Mouse (Mus musculus) kidney, embryonic 16.5 days (tissue): Measurements from ENCODE around the gene Igsf9. TPM values are rescaled to one million over a fixed set of nuclear protein-coding genes. Genes with fewer than 3 reads are reported as not detected.
A peak's percentile ranks its signal among the peaks of the same experiment; 100 is the strongest.

Source experiments
- ATAC-seq: fragments of 200-750 bp; cut with Nextera tagmentation; 2 replicates; pipeline ENCODE4 v1.8.0; 2017; ENCODE audit warnings: moderate TSS enrichment; ENCODE audit not compliant: low FRiP score, low TSS enrichment
- H3K27ac ChIP-seq: fragments of 300-500 bp; sonication (generic); 2 replicates; pipeline ENCODE4 v1.5.1; 2014; ENCODE audit warnings: low read length
- H3K27me3 ChIP-seq: fragments of 300-500 bp; sonication (generic); 2 replicates; pipeline ENCODE4 v1.6.1; 2014; ENCODE audit warnings: low read length, control low read depth, mixed read lengths; ENCODE audit not compliant: insufficient read depth
- H3K36me3 ChIP-seq: fragments of 300-500 bp; sonication (generic); 2 replicates; pipeline ENCODE4 v1.6.1; 2014; ENCODE audit warnings: low read length, control low read depth, mixed read lengths; ENCODE audit not compliant: insufficient read depth
- H3K4me1 ChIP-seq: fragments of 300-500 bp; sonication (generic); 2 replicates; pipeline ENCODE4 v1.6.1; 2014; ENCODE audit warnings: low read length, control low read depth, mixed read lengths; ENCODE audit not compliant: insufficient read depth
- H3K4me2 ChIP-seq: fragments of 300-500 bp; sonication (generic); replicated peaks from 2 replicates; pipeline ENCODE4 v1.6.1; 2014; ENCODE audit warnings: low read depth, low read length
- H3K4me3 ChIP-seq: fragments of 300-500 bp; sonication (generic); 2 replicates; pipeline ENCODE4 v1.5.1; 2014; ENCODE audit warnings: mild to moderate bottlenecking, low read length
- H3K9ac ChIP-seq: fragments of 300-500 bp; sonication (generic); replicated peaks from 2 replicates; pipeline ENCODE4 v1.6.1; 2014; ENCODE audit warnings: low read length
- H3K9me3 ChIP-seq: fragments of 300-500 bp; sonication (generic); 2 replicates; pipeline ENCODE4 v1.6.1; 2016; ENCODE audit warnings: low read length, control low read depth
- WGBS: fragments of 180-500 bp; shearing (Covaris S2); extraction: QIAGEN DNeasy Blood & Tissue Kit; methylation state at CpG from one replicate; pipeline ENCODE4 v1.1.7; 2014; 5-methylcytosine and 5-hydroxymethylcytosine counted together
- polyA plus RNA-seq: library from polyadenylated mRNA; unstranded; fragments of >200 nt; fragmentation: Nextera tagmentation; extraction: Ambion mirVana; gene quantifications from 2 replicates; pipeline ENCODE4 v1.2.1, GENCODE M21; 2015

Gene Igsf9
- polyA plus RNA-seq, 1 experiment from 2014 or later: 45.7 TPM

- Histone ChIP-seq H3K36me3 (no peaks in the 10 kb centered on the region), H3K4me3 (no peak overlapping the region), H3K9me3 (no peaks in the 10 kb centered on the region), H3K4me1 (peaks cover 23% of the 10 kb centered on the region), H3K27me3 (peaks cover 9% of the 10 kb centered on the region; the same call in 1 of the 2 replicates), H3K9ac (no peak overlapping the region), H3K4me2 (no peak overlapping the region), H3K27ac (no peak overlapping the region)
- 51% methylated on average over 12 of the region's 12 CpGs for WGBS
- no peak for ATAC-seq
Measured at GRCm38 (mm10) chr1:172523699-172524101, 42.1 kb downstream of the Igsf9 start.

GRCm38 (mm10) chr1:172525027-172525764 lies 43.6 kb downstream of the Igsf9 start:
- 35% methylated on average over 15 of the region's 15 CpGs for WGBS
- Histone ChIP-seq H3K36me3 (no peaks in the 10 kb centered on the region), H3K4me1 (peaks cover 22% of the 10 kb centered on the region), H3K9me3 (no peaks in the 10 kb centered on the region), H3K9ac (no peak overlapping the region), H3K27me3 (peaks cover 9% of the 10 kb centered on the region; the same call in 1 of the 2 replicates), H3K4me3 (no peak overlapping the region), H3K4me2 (no peak overlapping the region), H3K27ac (peak overlapping the region; percentile 41; the same call in 1 of the 2 replicates)
- 0 out of 2 replicates have a peak, but pooled peaks have one; percentile 7 for ATAC-seq

DNA sequence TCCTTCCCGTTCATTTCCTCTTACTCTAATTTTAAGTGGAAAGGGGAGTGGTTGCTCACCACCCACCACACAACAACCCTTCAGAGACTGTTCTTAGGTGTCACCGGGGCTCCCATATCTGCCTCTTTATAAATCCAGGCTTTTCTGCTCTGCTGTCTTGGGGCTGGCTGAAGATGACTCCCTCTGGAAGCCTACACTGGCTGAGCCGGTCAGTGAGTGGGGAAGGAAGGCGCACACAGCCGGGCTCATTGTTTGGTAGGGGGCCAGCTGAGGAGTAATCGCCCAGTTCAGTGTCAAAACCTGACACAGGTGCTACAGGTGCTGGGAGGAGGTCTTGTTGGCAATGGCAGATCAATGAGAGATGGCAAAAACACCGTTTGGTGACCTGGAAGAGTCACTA lies 44.4 kb downstream of the Igsf9 start:
- H3K9me3 ChIP-seq: no peaks in the 10 kb centered on the region
- H3K27me3 ChIP-seq: peaks cover 9% of the 10 kb centered on the region; the same call in 1 of the 2 replicates
- no peak overlapping the region for H3K9ac ChIP-seq
- no peaks in the 10 kb centered on the region for H3K36me3 ChIP-seq
- no peak overlapping the region for H3K4me3 ChIP-seq
- peaks cover 21% of the 10 kb centered on the region for H3K4me1 ChIP-seq
- H3K27ac ChIP-seq: peak overlapping the region; percentile 41
- H3K4me2 ChIP-seq: peak overlapping the region; percentile 21; the same call in 1 of the 2 replicates
- ATAC-seq: no peak
- 71% methylated on average over 7 of the region's 7 CpGs for WGBS

GRCm38 (mm10) chr1:172526380-172527081 lies 44.9 kb downstream of the Igsf9 start:
- no peak overlapping the region for H3K4me3 ChIP-seq
- peak overlapping the region; percentile 41 for H3K27ac ChIP-seq
- H3K9me3 ChIP-seq: no peaks in the 10 kb centered on the region
- no peaks in the 10 kb centered on the region for H3K36me3 ChIP-seq
- H3K27me3 ChIP-seq: peaks cover 8% of the 10 kb centered on the region; the same call in 1 of the 2 replicates
- peak overlapping the region; percentile 14; the same call in 1 of the 2 replicates for H3K9ac ChIP-seq
- H3K4me2 ChIP-seq: peak overlapping the region; percentile 22; the same call in 1 of the 2 replicates
- peaks cover 17% of the 10 kb centered on the region for H3K4me1 ChIP-seq
- WGBS: 64% methylated on average over 23 of the region's 23 CpGs
- ATAC-seq: no peak

DNA sequence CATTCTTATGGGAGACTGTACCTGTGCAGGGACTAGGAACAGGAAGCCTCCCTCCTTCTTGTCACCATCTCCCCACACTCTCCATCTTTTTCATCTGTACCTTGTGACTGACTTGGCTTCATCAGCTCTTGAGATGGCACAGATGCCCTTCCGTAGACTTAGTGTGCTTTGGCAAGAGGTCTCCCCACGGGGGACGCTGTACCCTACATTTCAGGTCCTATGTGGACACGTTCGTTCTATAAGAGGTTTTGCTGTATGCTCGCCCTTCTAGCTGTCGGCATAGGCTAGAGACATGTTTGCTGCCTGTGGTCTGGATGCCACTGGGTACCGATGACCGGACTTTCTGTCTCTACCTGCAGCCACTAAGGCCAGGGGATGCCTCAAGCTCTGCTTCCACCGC lies 45.8 kb downstream of the Igsf9 start:
- H3K27ac ChIP-seq: no peak overlapping the region
- H3K4me3 ChIP-seq: no peak overlapping the region
- H3K9me3 ChIP-seq: no peaks in the 10 kb centered on the region
- 92% methylated on average over 10 of the region's 10 CpGs for WGBS
- H3K9ac ChIP-seq: no peak overlapping the region
- no peak overlapping the region for H3K4me2 ChIP-seq
- H3K4me1 ChIP-seq: peaks cover 19% of the 10 kb centered on the region
- no peaks in the 10 kb centered on the region for H3K36me3 ChIP-seq
- peaks cover 7% of the 10 kb centered on the region; the same call in 1 of the 2 replicates for H3K27me3 ChIP-seq
- ATAC-seq: no peak

- 6% methylated on average over 7 of the region's 7 CpGs for WGBS
- Histone ChIP-seq H3K27me3 (peaks cover 7% of the 10 kb centered on the region; the same call in 1 of the 2 replicates), H3K9me3 (no peaks in the 10 kb centered on the region), H3K4me2 (no peak overlapping the region), H3K36me3 (no peaks in the 10 kb centered on the region), H3K27ac (no peak overlapping the region), H3K9ac (no peak overlapping the region), H3K4me3 (no peak overlapping the region), H3K4me1 (peaks cover 25% of the 10 kb centered on the region)
- peak; percentile 74 for ATAC-seq
Measured at GRCm38 (mm10) chr1:172528701-172529100, 47.1 kb downstream of the Igsf9 start.

- 21% methylated on average over 8 of the region's 8 CpGs for WGBS
- H3K9ac ChIP-seq: no peak overlapping the region
- no peak overlapping the region for H3K4me3 ChIP-seq
- peaks cover 16% of the 10 kb centered on the region for H3K4me1 ChIP-seq
- H3K27ac ChIP-seq: no peak overlapping the region
- no peaks in the 10 kb centered on the region for H3K9me3 ChIP-seq
- H3K4me2 ChIP-seq: no peak overlapping the region
- ATAC-seq: peak; percentile 37
- no peaks in the 10 kb centered on the region for H3K36me3 ChIP-seq
- peaks cover 7% of the 10 kb centered on the region; the same call in 1 of the 2 replicates for H3K27me3 ChIP-seq
Measured at GRCm38 (mm10) chr1:172530544-172531220, 49.1 kb downstream of the Igsf9 start.

GRCm38 (mm10) chr1:172532551-172532950 lies 51.0 kb downstream of the Igsf9 start:
- Histone ChIP-seq H3K4me2 (peak overlapping the region; percentile 58), H3K27me3 (peaks cover 1% of the 10 kb centered on the region; the same call in 1 of the 2 replicates), H3K36me3 (no peaks in the 10 kb centered on the region), H3K4me1 (peaks cover 16% of the 10 kb centered on the region), H3K27ac (no peak overlapping the region), H3K9me3 (no peaks in the 10 kb centered on the region), H3K9ac (peak overlapping the region; percentile 53), H3K4me3 (peak overlapping the region; percentile 40)
- peak; percentile 74; the same call in 1 of the 2 replicates for ATAC-seq
- WGBS: 2% methylated on average over 13 of the region's 13 CpGs

- Histone ChIP-seq H3K4me3 (no peak overlapping the region), H3K27ac (no peak overlapping the region), H3K27me3 (no peaks in the 10 kb centered on the region), H3K9me3 (no peaks in the 10 kb centered on the region), H3K9ac (no peak overlapping the region), H3K36me3 (no peaks in the 10 kb centered on the region), H3K4me2 (no peak overlapping the region), H3K4me1 (peaks cover 16% of the 10 kb centered on the region)
- ATAC-seq: no peak
- WGBS: 85% methylated on average over 16 of the region's 16 CpGs
Measured at GRCm38 (mm10) chr1:172535116-172535515, 53.5 kb downstream of the Igsf9 start.
